Mouse (Mus musculus): ENCODE data around the gene Ndufa4. TPM values are rescaled to one million over a fixed set of nuclear protein-coding genes. Genes with fewer than 3 reads are reported as not detected.

The Ndufa4 gene
- polyA plus RNA-seq, 1 experiment from 2014 or later = 1,207 TPM

Other genes starting within 250 kb of the Ndufa4 start
- 90.6 and 99.3 TPM in 2 replicates for gene Phf14, start 312 bp upstream of the Ndufa4 start, polyA plus RNA-seq (2015; fragmentation: Nextera tagmentation; extraction: Ambion mirVana)